Mouse (Mus musculus) G1E (cell line): Measurements from ENCODE around the gene Bahd1. TPM values are rescaled to one million over a fixed set of nuclear protein-coding genes. Genes with fewer than 3 reads are reported as not detected.

Experiments
- ATAC-seq: 2 replicates; pipeline ENCODE4 v1.8.0; 2016; ENCODE audit warnings: mild to moderate bottlenecking; ENCODE audit not compliant: insufficient number of reproducible peaks, poor library complexity, low FRiP score, severe bottlenecking; ENCODE audit errors: extremely low read depth
- DNase-seq: peaks from one replicate; pipeline ENCODE4 v3.0.0; 2012; ENCODE audit warnings: low spot score
- H3K27me3 ChIP-seq: 2 replicates; pipeline ENCODE4 v1.6.1; 2012; ENCODE audit warnings: mild to moderate bottlenecking, low read length, inconsistent platforms; ENCODE audit not compliant: insufficient read depth
- H3K36me3 ChIP-seq: replicated peaks from 2 replicates; pipeline ENCODE3; 2012; ENCODE audit warnings: mild to moderate bottlenecking, inconsistent platforms
- H3K4me1 ChIP-seq: 2 replicates; pipeline ENCODE4 v1.6.1; 2012; ENCODE audit warnings: low read depth, low read length, inconsistent platforms, mixed read lengths; ENCODE audit not compliant: insufficient read depth
- H3K4me3 ChIP-seq: 2 replicates; pipeline ENCODE4 v1.5.1; 2012; ENCODE audit warnings: low read depth, mild to moderate bottlenecking, inconsistent platforms, low read length, moderate library complexity, mixed read lengths
- H3K9me3 ChIP-seq: replicated peaks from 2 replicates; pipeline ENCODE4 v1.6.1; 2012; ENCODE audit warnings: inconsistent platforms
- CTCF ChIP-seq: IDR thresholded peaks from 2 replicates; pipeline ENCODE4 v1.5.1; 2012; ENCODE audit warnings: low read depth, low read length, inconsistent platforms, mixed read lengths
- GATA1 ChIP-seq: IDR thresholded peaks from 2 replicates; pipeline ENCODE4 v1.6.1; 2012; ENCODE audit warnings: borderline replicate concordance, low read length, inconsistent platforms, mixed read lengths
- GATA2 ChIP-seq: IDR thresholded peaks from 2 replicates; pipeline ENCODE4 v1.6.1; 2012; ENCODE audit warnings: low read depth, low read length, inconsistent platforms, borderline replicate concordance
- POLR2AphosphoS5 ChIP-seq: IDR thresholded peaks from 2 replicates; pipeline ENCODE4 v1.6.1; 2012; ENCODE audit warnings: low read depth, low read length, inconsistent platforms; ENCODE audit not compliant: insufficient replicate concordance
- TAL1 ChIP-seq: conservative IDR thresholded peaks from 2 replicates; pipeline ENCODE4 v1.6.1; 2012; ENCODE audit warnings: low read depth, low read length, inconsistent platforms, mixed read lengths
- polyA plus RNA-seq: library from polyadenylated mRNA; stranded (reverse); fragments of >175 nt; gene quantifications from 2 replicates; pipeline ENCODE4 v1.2.3, GENCODE M21; 2012
- total RNA-seq, 2 experiments: library from RNA; stranded (forward) in 1 of 2; stranded (reverse) in 1 of 2; fragments of 200-1000 nt in 1 of 2; fragments of >200 nt in 1 of 2; fragmentation: Nextera tagmentation in 1 of 2; gene quantifications; 2 replicates each; pipeline ENCODE4 v1.2.3; 2014 to 2017

Gene Bahd1
- total RNA-seq (2014; fragmentation: Nextera tagmentation) (38.2 and 53.9 TPM in 2 replicates), total RNA-seq (2017) (11.0 and 12.5 TPM in 2 replicates), polyA plus RNA-seq (135 and 153 TPM in 2 replicates)

DNA sequence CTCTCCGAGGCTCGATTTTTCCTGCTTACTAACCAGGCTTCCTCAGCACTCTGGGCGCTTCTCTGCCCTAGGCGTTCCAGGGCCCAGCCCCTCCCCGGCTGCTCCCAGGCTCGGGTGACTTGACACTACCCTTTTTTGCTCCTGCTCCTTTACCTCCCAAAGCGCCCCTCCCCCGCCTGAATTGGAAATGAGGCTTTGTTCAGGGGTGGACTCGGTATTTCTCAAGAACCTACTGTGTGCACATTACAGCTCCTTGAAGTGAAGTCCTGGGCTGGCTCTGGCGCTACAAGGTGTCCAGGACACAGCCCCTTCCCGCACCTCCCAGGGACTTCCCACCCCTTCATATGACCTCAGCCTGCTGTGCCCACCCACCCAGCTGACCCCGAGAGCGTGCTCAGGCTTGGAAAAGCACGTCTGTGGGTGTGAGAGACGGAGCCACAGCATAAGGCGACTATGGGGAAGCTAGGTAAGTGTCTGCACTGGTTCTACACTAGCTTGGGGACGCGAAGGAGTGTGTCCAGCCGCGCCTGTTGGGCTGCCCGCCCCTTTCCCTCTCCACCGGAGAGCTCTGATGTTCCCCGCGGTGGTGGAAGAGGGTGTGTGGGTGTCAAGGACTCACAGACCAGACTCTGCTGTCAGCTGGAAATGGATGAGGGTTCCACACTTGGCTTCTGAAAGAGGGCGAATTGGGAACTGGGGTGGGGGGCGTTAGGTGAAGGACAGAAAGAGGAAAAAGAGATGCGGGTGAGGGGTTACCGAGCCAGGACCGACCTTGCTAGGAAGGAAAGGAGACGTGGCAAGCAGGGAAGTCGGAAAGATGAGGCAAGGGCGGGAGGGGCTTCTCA is at the start of gene Bahd1:
Bahd1 (plus strand) TSS at position 397 of the 845 bp plus-strand sequence.
- Histone ChIP-seq H3K9me3 (no peaks in the 10 kb centered on the region), H3K4me1 (peaks cover 85% of the 10 kb centered on the region), H3K27me3 (peaks cover 25% of the 10 kb centered on the region; the same call in 1 of the 2 replicates), H3K36me3 (peaks cover 20% of the 10 kb centered on the region), H3K4me3 (peak within 1 kb of the TSS; percentile 92)
- DNase-seq (peak; percentile 50), ATAC-seq (no peak)
- TF ChIP-seq TAL1, result no peak
- TF ChIP-seq POLR2AphosphoS5, result no peak
- no peak for TF ChIP-seq GATA2
- no peak for TF ChIP-seq CTCF
- no peak for TF ChIP-seq GATA1

DNA sequence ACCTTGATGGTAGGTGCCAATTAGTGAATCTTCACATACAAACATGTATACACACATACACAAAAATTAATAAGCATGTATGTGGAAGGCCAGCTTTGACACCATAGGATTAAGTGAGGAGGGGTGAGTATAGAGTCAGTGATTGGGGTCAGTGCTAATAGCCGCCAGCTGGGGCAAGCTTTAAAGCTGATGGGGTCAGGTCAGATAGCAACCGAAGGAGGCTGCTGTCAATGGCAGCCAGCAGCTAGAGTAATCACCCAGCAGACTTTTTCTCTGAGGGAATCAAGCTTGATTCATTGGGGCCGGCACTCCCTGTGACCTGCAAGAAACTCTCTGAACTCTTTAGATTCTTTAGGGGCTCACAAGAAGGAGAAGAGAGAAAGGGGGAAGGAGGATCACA is 48.4 kb upstream of the Bahd1 start:
- Histone ChIP-seq H3K36me3 (no peaks in the 10 kb centered on the region), H3K4me1 (no peaks in the 10 kb centered on the region; the same call in 1 of the 2 replicates), H3K9me3 (no peaks in the 10 kb centered on the region), H3K27me3 (peaks cover 35% of the 10 kb centered on the region), H3K4me3 (no peak overlapping the region)
- DNase-seq (no peak), ATAC-seq (no peak)
- TF ChIP-seq TAL1 (no peak), CTCF (no peak), GATA1 (no peak)

DNA sequence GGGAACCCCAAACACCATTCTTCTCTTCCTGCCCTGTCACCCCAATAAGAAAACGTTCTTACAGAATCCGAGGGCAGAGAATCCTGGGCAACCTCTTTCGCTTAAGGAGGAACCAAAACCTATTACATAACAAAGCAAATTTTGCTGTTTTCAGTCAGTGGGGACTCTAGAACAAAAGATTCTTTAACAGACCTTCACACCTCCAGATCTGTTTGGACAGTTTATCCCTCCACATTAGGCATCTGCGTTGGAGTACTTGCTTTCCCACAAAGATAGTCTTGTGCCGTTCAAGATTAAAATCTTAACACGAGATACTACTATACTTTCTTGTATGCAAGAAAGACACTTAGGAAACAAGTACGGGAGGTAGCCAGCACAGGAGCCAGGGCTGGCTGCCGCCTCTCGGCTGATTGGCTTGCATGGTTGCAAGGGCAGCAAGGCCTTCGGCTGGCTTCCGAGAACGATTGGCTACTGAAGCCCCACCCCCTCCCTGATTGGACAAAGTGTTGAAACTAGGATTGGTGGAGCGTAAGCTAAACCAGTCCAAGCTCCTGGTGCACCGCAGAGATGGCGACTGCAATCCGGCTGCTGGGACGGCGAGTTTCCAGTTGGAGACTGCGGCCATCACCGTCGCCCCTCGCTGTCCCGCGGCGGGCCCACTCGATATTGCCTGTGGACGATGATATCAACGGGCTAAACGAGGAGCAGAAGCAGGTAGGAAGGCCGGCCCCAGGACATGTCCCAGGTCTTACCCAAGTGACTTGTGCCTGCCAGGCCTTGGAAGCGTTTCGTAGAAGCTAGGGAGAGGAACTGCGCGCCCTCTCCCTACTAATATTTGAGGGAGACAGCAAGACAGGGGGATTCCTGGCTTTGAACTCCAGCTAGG is 38.5 kb upstream of the Bahd1 start, which contains the start of gene Ivd:
Ivd (plus strand) TSS at position 501 of the 886 bp plus-strand sequence.
- TF ChIP-seq GATA1, result no peak
- DNase-seq (peak; percentile 97), ATAC-seq (peak; percentile 100)
- Histone ChIP-seq H3K36me3 (peaks cover 14% of the 10 kb centered on the region), H3K4me3 (peak within 1 kb of the TSS; percentile 81), H3K4me1 (peaks cover 21% of the 10 kb centered on the region), H3K9me3 (no peaks in the 10 kb centered on the region), H3K27me3 (peaks cover 7% of the 10 kb centered on the region)

DNA sequence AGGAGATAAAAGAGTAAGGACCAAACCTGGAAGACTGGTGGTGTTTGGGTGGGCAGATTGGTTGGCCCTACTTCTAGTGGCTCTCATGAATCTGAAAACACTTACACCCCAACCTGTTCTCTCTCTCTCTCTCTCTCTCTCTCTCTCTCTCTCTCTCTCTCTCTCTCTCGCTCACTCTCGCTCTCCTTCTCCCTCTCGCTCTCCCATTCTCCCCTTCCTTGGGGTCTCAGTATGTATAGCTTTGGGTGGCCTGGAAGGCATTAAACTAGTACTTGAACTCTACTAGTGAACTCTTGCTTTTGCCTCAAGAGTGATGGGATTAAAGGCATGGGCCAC is 37.9 kb upstream of the Bahd1 start:
- H3K36me3 ChIP-seq, result peaks cover 14% of the 10 kb centered on the region
- DNase-seq (no peak), ATAC-seq (no peak)
- H3K9me3 ChIP-seq, result no peaks in the 10 kb centered on the region
- peaks cover 21% of the 10 kb centered on the region for H3K4me1 ChIP-seq
- TF ChIP-seq POLR2AphosphoS5, result no peak
- TF ChIP-seq GATA1, result no peak
- TF ChIP-seq GATA2, result no peak
- TF ChIP-seq CTCF, result no peak
- TF ChIP-seq TAL1, result no peak
- peak overlapping the region; percentile 81 for H3K4me3 ChIP-seq
- H3K27me3 ChIP-seq, result peaks cover 7% of the 10 kb centered on the region

DNA sequence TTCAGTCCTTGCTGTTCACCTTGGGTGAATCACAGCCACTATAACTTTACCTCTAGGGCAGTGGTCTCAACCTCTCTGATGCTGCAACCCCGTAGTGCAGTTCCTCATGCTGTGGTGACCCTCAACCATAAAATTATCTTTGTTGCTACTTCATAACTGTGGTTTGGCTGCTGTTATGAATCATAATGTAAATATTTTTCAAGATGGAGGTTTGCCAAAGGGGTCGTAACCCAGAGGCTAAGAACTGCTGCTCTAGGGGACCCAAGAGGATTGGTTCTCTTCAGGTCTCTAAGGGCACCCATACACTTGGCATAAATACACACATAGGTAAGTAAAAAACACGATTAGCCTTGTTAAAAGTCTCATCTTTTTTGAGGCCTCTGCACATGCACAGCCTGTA is 29.6 kb upstream of the Bahd1 start:
- DNase-seq, result no peak

DNA sequence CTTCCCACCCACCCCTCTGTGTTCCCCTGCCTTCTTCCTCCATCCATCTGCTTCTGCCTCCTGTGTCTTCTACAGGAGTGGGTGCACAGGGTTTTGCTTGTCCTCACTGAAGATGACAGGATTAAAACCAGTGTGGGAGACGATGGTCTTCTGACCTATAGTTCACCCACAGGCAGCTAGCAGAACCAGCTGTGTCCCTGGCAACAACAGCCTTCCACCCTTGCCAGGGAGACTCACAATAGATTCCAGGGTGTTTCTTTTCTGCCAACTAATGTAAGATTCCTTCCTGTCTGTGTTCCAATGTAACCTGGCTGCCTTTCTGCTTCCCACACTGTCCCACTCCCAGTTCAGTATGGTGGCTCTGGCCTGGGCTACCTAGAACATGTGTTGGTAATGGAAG is 29.1 kb upstream of the Bahd1 start:
- Histone ChIP-seq H3K27me3 (no peaks in the 10 kb centered on the region), H3K4me1 (no peaks in the 10 kb centered on the region), H3K36me3 (peaks cover 62% of the 10 kb centered on the region), H3K9me3 (no peaks in the 10 kb centered on the region), H3K4me3 (no peak overlapping the region)
- DNase-seq (no peak), ATAC-seq (no peak)
- TF ChIP-seq GATA2 (no peak), CTCF (no peak), TAL1 (no peak), GATA1 (no peak), POLR2AphosphoS5 (no peak)

More for the DNA sequence above, 29.6 kb upstream of the Bahd1 start:
- Histone ChIP-seq H3K36me3 (peaks cover 65% of the 10 kb centered on the region), H3K4me3 (no peak overlapping the region), H3K4me1 (no peaks in the 10 kb centered on the region), H3K9me3 (no peaks in the 10 kb centered on the region), H3K27me3 (no peaks in the 10 kb centered on the region)
- TF ChIP-seq POLR2AphosphoS5 (no peak), GATA1 (no peak), TAL1 (no peak), CTCF (no peak), GATA2 (no peak)
- no peak for ATAC-seq
